Mouse (Mus musculus): ENCODE data around the gene Rpl26. TPM values are rescaled to one million over a fixed set of nuclear protein-coding genes. Genes with fewer than 3 reads are reported as not detected.

Gene Rpl26
- polyA plus RNA-seq, 1 experiment from 2014 or later, result 976 TPM

DNA sequence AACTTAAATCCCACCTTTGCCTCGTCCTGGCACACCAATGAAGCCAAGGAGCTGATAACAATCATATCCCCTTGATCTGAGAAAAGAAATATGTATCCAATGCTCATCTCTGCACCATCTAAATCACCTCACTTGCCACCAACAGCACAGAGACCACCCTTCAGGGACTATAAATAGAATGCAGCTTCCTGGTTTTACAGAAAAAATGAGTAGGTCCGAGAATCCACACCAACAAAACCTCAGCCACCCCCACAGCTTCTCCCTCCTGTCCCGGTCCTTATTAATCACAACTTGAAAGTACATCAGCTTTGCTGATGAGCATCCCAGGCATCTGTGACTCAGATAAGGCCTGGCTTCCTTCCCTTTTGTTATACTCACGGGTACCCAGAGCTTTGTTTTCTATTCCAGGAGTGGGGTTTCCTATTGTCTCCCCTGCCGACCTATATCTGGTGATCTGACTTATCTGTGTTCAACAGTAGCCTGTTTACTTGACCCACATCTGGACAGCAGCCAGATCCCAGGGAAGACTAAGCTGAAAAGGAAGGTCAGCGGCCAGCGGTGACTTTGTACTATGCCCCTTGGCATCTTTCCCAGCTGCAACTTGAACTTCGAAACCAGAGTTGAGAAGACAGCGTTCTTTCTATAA lies 36.7 kb upstream of the Rpl26 start:
- peak; percentile 57 for ATAC-seq
- no peak overlapping the region for H3K27ac ChIP-seq
- 9% methylated on average over 9 of the region's 9 CpGs for WGBS (ENCODE audit: insufficient replicate concordance)

DNA sequence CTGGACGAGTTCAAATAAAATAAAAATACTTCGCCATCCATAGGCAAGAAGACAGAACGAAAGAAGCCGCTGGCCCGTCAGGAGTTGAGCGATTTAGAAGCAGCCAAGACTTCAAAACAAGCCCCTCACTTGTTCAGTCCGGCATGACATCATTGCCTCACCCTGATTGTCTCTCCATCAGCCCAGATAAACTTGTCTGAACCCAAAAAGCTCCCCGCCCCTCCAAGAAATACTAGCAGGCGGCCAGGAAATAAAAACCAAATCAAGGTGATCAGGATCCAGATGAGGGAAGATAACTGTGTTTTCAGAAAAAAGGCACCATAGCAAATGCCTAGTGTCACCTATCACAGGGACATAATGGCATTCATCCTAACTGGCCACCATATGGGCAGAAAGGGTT lies 30.1 kb upstream of the Rpl26 start:
- H3K4me2 ChIP-seq, result no peak overlapping the region
- H3K9me3 ChIP-seq (replicated peaks), result no peaks in the 10 kb centered on the region
- no peak for ATAC-seq
- H3K4me3 ChIP-seq, result no peak overlapping the region
- peaks cover 13% of the 10 kb centered on the region for H3K4me1 ChIP-seq
- H3K27me3 ChIP-seq (replicated peaks), result peaks cover 4% of the 10 kb centered on the region
- H3K36me3 ChIP-seq, result no peaks in the 10 kb centered on the region
- 0 out of 2 replicates have a peak overlapping the region, but pooled peaks have one; percentile 23 for H3K27ac ChIP-seq
- WGBS (ENCODE audit: insufficient replicate concordance), result 67% methylated on average over 9 of the region's 9 CpGs
- H3K9ac ChIP-seq, result no peak overlapping the region

More for the DNA sequence above, 36.7 kb upstream of the Rpl26 start:
- Histone ChIP-seq H3K9me3 (replicated peaks) (no peaks in the 10 kb centered on the region), H3K4me3 (no peak overlapping the region), H3K36me3 (no peaks in the 10 kb centered on the region), H3K4me2 (no peak overlapping the region), H3K9ac (no peak overlapping the region), H3K27me3 (replicated peaks) (peaks cover 20% of the 10 kb centered on the region), H3K4me1 (peaks cover 24% of the 10 kb centered on the region)

DNA sequence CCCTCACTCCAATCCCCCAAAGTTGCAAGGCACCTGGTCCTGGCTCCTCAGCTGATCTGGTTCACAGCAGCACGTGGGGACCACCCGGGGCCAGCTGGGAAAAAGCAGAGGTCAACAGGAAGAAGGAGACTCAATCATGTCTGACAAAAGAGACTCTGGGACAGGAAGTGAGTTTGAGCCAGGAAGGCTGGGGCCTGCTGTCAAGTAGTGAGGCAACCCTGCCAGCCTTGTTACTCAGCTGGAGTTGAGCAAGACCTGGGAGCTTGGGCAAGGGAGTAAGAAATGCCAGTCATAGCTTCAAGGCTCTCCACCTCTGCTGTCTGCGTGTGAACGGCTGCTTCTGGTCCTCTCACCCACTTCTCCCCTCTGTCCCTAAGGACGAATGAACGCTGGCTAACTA lies 29.6 kb upstream of the Rpl26 start, which contains the start of gene Ndel1:
Gene Ndel1 (minus strand): TSS at position 111 of the 400 bp plus-strand sequence.
- no peak for ATAC-seq
- H3K4me1 ChIP-seq, result peaks cover 13% of the 10 kb centered on the region
- H3K9ac ChIP-seq, result no peak within 1 kb of the TSS
- WGBS (ENCODE audit: insufficient replicate concordance), result 33% methylated on average over 6 of the region's 6 CpGs
- H3K27me3 ChIP-seq (replicated peaks), result no peaks in the 10 kb centered on the region; the same call in 1 of the 2 replicates
- peak within 1 kb of the TSS; percentile 23; the same call in 1 of the 2 replicates for H3K27ac ChIP-seq
- no peaks in the 10 kb centered on the region for H3K9me3 ChIP-seq (replicated peaks)
- no peak within 1 kb of the TSS for H3K4me3 ChIP-seq
- no peaks in the 10 kb centered on the region for H3K36me3 ChIP-seq
- H3K4me2 ChIP-seq, result no peak within 1 kb of the TSS

DNA sequence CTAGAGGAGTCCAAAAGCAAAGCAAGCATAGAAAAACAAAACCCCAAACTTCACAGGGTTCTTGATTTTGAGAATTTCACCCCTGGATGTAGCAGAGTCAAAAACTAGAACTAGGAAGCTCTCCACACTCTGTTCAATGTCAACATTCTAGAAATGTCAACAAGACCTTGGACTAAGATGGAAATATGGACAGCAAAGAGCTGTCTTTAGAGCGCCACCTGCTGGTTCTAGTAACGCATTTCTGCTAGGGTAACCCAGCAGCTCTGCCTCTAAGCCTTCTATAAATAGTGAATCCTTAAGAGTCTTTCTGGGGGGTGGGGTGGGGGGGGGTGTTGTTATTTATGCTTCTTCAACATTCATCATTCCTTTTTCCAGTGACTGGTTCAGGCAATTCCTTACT lies 26.5 kb upstream of the Rpl26 start:
- Histone ChIP-seq H3K4me2 (no peak overlapping the region), H3K9me3 (replicated peaks) (no peaks in the 10 kb centered on the region), H3K27ac (no peak overlapping the region), H3K27me3 (replicated peaks) (no peaks in the 10 kb centered on the region; the same call in 1 of the 2 replicates), H3K36me3 (no peaks in the 10 kb centered on the region), H3K4me1 (peaks cover 24% of the 10 kb centered on the region), H3K9ac (no peak overlapping the region), H3K4me3 (no peak overlapping the region)
- WGBS (ENCODE audit: insufficient replicate concordance), result 0% methylated on average over 2 of the region's 2 CpGs
- no peak for ATAC-seq

DNA sequence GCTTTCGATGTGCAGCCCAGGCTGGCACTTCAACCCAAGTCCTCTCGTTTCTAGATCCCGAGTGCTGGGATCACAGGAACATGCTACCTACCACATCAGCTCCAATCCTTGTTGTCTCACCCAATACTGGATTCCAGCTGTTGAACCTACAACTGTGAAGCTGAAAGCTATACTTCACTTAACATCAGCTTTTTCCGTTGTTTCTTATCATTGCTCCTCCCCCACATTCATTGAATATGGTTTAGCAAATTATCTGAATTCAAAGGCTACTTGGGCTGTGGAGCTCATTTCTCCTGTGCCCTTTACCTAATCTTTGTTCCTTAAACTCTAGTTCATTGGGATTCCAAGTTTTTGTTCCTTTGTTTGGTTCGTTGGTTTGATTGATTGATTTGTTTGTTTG lies 22.6 kb upstream of the Rpl26 start:
- Histone ChIP-seq H3K4me3 (no peak overlapping the region), H3K9ac (no peak overlapping the region), H3K27me3 (replicated peaks) (no peaks in the 10 kb centered on the region), H3K4me1 (peaks cover 27% of the 10 kb centered on the region), H3K4me2 (no peak overlapping the region), H3K9me3 (replicated peaks) (no peaks in the 10 kb centered on the region), H3K27ac (no peak overlapping the region), H3K36me3 (no peaks in the 10 kb centered on the region)
- no peak for ATAC-seq
- WGBS (ENCODE audit: insufficient replicate concordance), result 67% methylated on average over 5 of the region's 5 CpGs

DNA sequence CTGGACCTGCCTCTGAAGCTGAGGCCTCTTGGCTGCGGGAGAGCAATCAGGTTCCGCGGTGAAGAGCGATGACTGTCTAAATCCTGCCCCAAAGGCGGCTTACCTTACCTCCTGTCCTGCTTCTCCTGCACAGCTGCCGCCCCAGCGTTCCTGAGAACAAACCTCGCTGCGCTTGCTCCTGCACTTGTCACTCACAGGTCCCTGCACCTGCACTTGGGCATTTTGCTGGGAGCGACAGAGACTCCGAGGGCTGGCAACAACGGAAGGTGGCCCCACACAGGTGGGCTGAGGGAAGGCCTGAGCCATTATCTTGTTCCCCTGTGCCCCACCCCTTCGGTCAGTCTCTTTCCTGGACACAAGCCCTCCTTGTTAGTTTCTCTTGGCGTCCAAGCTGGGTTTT lies 19.3 kb upstream of the Rpl26 start:
- ATAC-seq, result no peak
- H3K9me3 ChIP-seq (replicated peaks), result no peaks in the 10 kb centered on the region
- H3K4me3 ChIP-seq, result no peak overlapping the region
- H3K27me3 ChIP-seq (replicated peaks), result no peaks in the 10 kb centered on the region
- H3K27ac ChIP-seq, result 0 out of 2 replicates have a peak overlapping the region, but pooled peaks have one; percentile 0
- H3K36me3 ChIP-seq, result no peaks in the 10 kb centered on the region
- 0 out of 2 replicates have a peak overlapping the region, but pooled peaks have one; percentile 12 for H3K9ac ChIP-seq
- H3K4me1 ChIP-seq, result peaks cover 41% of the 10 kb centered on the region
- peak overlapping the region; percentile 27 for H3K4me2 ChIP-seq
- WGBS (ENCODE audit: insufficient replicate concordance), result 35% methylated on average over 14 of the region's 14 CpGs

DNA sequence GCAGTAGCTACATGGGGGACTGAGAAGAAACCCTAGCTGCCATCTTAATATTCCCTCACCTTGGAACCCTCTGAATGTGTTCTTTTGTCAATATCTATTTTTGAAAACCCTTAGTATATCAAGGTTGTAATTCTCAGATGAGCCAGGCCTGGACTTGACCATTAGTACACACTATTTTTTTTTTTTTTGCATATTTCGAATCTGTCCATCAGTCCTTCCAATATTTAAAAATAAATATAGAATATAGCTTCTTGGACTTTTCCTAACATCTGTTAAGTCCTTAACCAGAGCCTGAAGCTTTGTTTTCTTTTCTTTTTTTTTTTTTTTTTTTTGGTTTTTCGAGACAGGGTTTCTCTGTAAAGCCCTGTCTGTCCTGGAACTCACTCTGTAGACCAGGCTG lies 17.5 kb upstream of the Rpl26 start:
- peak overlapping the region; percentile 61 for H3K4me2 ChIP-seq

DNA sequence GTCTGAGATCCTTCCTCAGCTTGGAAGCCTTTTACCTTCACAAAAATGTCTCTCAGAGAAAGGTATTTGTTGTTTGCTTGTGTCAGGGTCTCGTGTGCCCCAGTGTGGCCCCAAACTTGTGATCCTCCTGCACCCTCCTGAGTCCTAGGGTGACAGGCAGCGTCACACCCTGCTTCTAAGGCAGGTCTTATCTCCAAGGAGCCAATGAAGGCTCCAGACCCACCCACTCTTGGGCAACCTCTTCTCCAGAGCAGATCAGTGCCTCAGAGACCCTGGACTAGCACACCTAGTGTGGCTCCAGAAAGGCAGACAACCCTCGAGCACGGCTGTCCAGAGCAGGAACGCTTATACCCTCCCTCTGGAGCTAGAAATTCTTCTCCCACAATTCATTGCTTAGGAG lies 17.0 kb upstream of the Rpl26 start:
- Histone ChIP-seq H3K4me2 (peak overlapping the region; percentile 61), H3K27me3 (replicated peaks) (no peaks in the 10 kb centered on the region), H3K36me3 (no peaks in the 10 kb centered on the region), H3K4me1 (peaks cover 39% of the 10 kb centered on the region), H3K4me3 (0 out of 2 replicates have a peak overlapping the region, but pooled peaks have one; percentile 6), H3K27ac (peak overlapping the region; percentile 74), H3K9me3 (replicated peaks) (no peaks in the 10 kb centered on the region), H3K9ac (peak overlapping the region; percentile 50)
- peak; percentile 99 for ATAC-seq
- 24% methylated on average over 5 of the region's 5 CpGs for WGBS (ENCODE audit: insufficient replicate concordance)

More for the DNA sequence above, 17.5 kb upstream of the Rpl26 start:
- 67% methylated on average over 2 of the region's 2 CpGs for WGBS (ENCODE audit: insufficient replicate concordance)
- Histone ChIP-seq H3K4me1 (peaks cover 39% of the 10 kb centered on the region), H3K4me3 (0 out of 2 replicates have a peak overlapping the region, but pooled peaks have one; percentile 6), H3K36me3 (no peaks in the 10 kb centered on the region), H3K27me3 (replicated peaks) (no peaks in the 10 kb centered on the region), H3K9me3 (replicated peaks) (no peaks in the 10 kb centered on the region), H3K9ac (peak overlapping the region; percentile 50; the same call in 1 of the 2 replicates), H3K27ac (peak overlapping the region; percentile 74)
- no peak for ATAC-seq

DNA sequence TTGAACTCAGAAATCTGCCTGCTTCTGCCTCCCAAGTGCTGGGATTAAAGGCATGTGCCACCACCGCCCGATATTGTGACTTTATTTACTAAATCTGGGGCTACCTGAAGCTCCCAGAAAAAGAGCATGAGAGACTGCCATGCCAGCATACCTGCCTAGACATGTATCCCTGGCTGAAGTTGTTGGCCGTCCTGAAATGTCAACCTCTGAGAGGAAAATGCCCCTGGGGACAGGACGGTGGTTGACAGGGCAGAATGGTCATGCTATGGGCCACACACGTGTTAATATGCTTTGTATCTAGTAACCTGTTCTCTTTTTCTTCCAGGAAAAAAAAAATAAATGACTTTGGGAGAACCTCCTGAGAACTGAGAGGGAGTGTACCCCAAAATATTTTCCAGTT lies 15.3 kb upstream of the Rpl26 start:
- no peak overlapping the region for H3K27ac ChIP-seq
- no peak overlapping the region for H3K4me2 ChIP-seq
- no peaks in the 10 kb centered on the region for H3K27me3 ChIP-seq (replicated peaks)
- H3K4me1 ChIP-seq, result peaks cover 45% of the 10 kb centered on the region
- H3K4me3 ChIP-seq, result no peak overlapping the region
- H3K9me3 ChIP-seq (replicated peaks), result no peaks in the 10 kb centered on the region
- H3K36me3 ChIP-seq, result no peaks in the 10 kb centered on the region
- whole genome bisulfite sequencing (ENCODE audit: insufficient replicate concordance), result 80% methylated on average over 5 of the region's 5 CpGs
- ATAC-seq, result no peak
- no peak overlapping the region for H3K9ac ChIP-seq

DNA sequence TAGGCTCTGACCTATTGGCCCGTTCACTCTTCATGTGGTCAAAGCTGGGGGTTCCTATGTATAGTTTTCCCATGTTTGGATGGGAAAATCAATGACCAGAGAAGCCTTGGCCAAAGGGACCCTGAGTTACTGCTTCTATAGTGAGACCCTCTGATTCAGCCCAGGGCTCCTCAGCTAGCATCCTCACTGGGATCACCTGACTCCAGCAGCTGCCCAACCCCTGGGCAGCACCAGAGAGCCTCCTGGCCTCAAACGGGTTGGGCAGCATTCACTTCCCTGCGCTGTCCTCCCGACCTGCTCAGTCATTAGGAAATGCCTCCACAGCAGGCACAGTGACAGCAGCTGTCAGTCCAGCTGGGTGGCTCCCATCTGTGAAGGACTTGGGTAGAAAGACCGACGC lies 13.1 kb upstream of the Rpl26 start, which contains the start of gene Rnf222:
Gene Rnf222 (plus strand): TSS at position 301 of the 400 bp plus-strand sequence.
- H3K4me3 ChIP-seq, result no peak within 1 kb of the TSS
- WGBS (ENCODE audit: insufficient replicate concordance), result 46% methylated on average over 6 of the region's 6 CpGs

DNA sequence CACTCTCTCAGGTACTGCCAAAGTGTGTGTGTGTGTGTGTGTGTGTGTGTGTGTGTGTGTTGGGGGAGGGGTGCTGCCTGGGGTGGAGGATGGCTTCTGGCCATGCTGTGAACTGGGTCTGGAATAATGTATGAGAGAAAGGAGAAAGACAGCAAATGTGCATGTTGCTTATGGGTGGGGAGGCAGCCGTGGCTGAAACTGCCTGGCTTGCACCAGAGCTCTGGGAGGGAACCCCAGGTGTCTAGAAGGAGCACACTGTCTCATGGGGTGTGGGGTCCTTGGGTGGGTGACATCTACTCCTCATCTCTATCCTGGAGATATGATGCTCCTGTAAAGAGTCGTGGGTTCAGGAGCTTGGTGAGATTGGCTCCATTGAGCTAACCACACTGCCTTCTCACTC lies 12.7 kb upstream of the Rpl26 start:
- no peak overlapping the region for H3K4me3 ChIP-seq
- no peaks in the 10 kb centered on the region for H3K36me3 ChIP-seq
- no peak overlapping the region for H3K4me2 ChIP-seq
- H3K9ac ChIP-seq, result no peak overlapping the region
- 58% methylated on average over 2 of the region's 2 CpGs for WGBS (ENCODE audit: insufficient replicate concordance)
- H3K9me3 ChIP-seq (replicated peaks), result no peaks in the 10 kb centered on the region
- peaks cover 50% of the 10 kb centered on the region for H3K4me1 ChIP-seq
- no peaks in the 10 kb centered on the region for H3K27me3 ChIP-seq (replicated peaks)
- no peak for ATAC-seq
- no peak overlapping the region for H3K27ac ChIP-seq

More for the DNA sequence above, 13.1 kb upstream of the Rpl26 start, which contains the start of gene Rnf222:
- Histone ChIP-seq H3K9ac (no peak within 1 kb of the TSS), H3K4me2 (no peak within 1 kb of the TSS), H3K9me3 (replicated peaks) (no peaks in the 10 kb centered on the region), H3K4me1 (peaks cover 50% of the 10 kb centered on the region), H3K27ac (no peak within 1 kb of the TSS), H3K36me3 (no peaks in the 10 kb centered on the region), H3K27me3 (replicated peaks) (no peaks in the 10 kb centered on the region)
- no peak for ATAC-seq

DNA sequence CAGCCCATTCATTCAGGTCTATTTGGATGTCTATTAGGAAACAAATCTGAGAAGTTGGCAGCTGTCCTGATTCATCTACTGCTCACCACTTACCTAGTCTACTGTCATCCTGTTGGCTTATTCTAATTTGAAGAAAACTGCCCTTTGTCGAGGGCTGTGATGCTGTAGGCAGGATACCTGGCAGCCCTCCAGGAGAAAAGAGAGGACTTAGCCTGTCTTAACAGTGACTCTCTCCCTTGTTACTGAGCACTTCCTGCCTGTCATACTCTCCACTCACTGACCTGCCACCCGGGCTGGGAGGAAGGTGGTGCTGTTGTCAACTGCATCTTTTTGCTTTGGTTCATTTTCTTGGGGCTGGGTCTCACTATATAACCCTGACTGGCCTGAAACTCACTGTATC lies 10.8 kb upstream of the Rpl26 start:
- H3K9ac ChIP-seq, result no peak overlapping the region
- WGBS (ENCODE audit: insufficient replicate concordance), result 36% methylated on average over 2 of the region's 2 CpGs
- peaks cover 42% of the 10 kb centered on the region for H3K4me1 ChIP-seq
- H3K4me2 ChIP-seq, result no peak overlapping the region
- no peaks in the 10 kb centered on the region for H3K27me3 ChIP-seq (replicated peaks)
- H3K4me3 ChIP-seq, result no peak overlapping the region
- no peak overlapping the region for H3K27ac ChIP-seq
- no peaks in the 10 kb centered on the region for H3K36me3 ChIP-seq
- no peak for ATAC-seq
- H3K9me3 ChIP-seq (replicated peaks), result no peaks in the 10 kb centered on the region
